Mouse (Mus musculus): ENCODE results near the gene Arntl2. TPM values are rescaled to one million over a fixed set of nuclear protein-coding genes. Genes with fewer than 3 reads are reported as not detected.

The Arntl2 gene
- polyA plus RNA-seq, 1 experiment from 2014 or later = 6.2 TPM

- Histone ChIP-seq H3K27me3 (ENCODE audit: insufficient read depth, low read length) (no peaks in the 10 kb centered on the region), H3K9ac (no peak overlapping the region), H3K36me3 (ENCODE audit: insufficient read depth) (no peaks in the 10 kb centered on the region), H3K4me3 (ENCODE audit: low read depth, low read length) (no peak overlapping the region), H3K27ac (ENCODE audit: low read depth) (no peak overlapping the region), H3K4me2 (no peak overlapping the region), H3K9me3 (ENCODE audit: low read depth, low read length) (no peaks in the 10 kb centered on the region), H3K4me1 (ENCODE audit: insufficient read depth) (no peaks in the 10 kb centered on the region)
- ATAC-seq (ENCODE audit: insufficient read depth) (no peak), DNase-seq (no peak)
- WGBS = 81% methylated on average over 29 of the region's 29 CpGs
- TF ChIP-seq CTCF (IDR thresholded peaks at IDR 0.05; ENCODE audit: low read depth) = no peak
Measured at GRCm38 (mm10) chr6:146820177-146820965, 24.5 kb downstream of the Arntl2 start.

- Histone ChIP-seq H3K36me3 (ENCODE audit: insufficient read depth) (no peaks in the 10 kb centered on the region), H3K4me2 (no peak overlapping the region), H3K9ac (no peak overlapping the region), H3K4me3 (ENCODE audit: low read depth, low read length) (no peak overlapping the region), H3K27me3 (ENCODE audit: insufficient read depth, low read length) (no peaks in the 10 kb centered on the region), H3K27ac (ENCODE audit: low read depth) (no peak overlapping the region), H3K4me1 (ENCODE audit: insufficient read depth) (no peaks in the 10 kb centered on the region), H3K9me3 (ENCODE audit: low read depth, low read length) (no peaks in the 10 kb centered on the region)
- no peak for TF ChIP-seq CTCF (IDR thresholded peaks at IDR 0.05; ENCODE audit: low read depth)
- peak; percentile 41; the same call in 1 of the 2 replicates for ATAC-seq (ENCODE audit: insufficient read depth)
- peak; percentile 46 for DNase-seq
- WGBS = 61% methylated on average over 13 of the region's 13 CpGs
Measured at GRCm38 (mm10) chr6:146821958-146822357, 26.1 kb downstream of the Arntl2 start.

GRCm38 (mm10) chr6:146824727-146825486 is 29.1 kb downstream of the Arntl2 start:
- ATAC-seq (ENCODE audit: insufficient read depth) (peak; percentile 36; the same call in 1 of the 2 replicates), DNase-seq (peak; percentile 82)
- Histone ChIP-seq H3K4me3 (ENCODE audit: low read depth, low read length) (no peak overlapping the region), H3K4me2 (no peak overlapping the region), H3K9me3 (ENCODE audit: low read depth, low read length) (no peaks in the 10 kb centered on the region), H3K27me3 (ENCODE audit: insufficient read depth, low read length) (no peaks in the 10 kb centered on the region), H3K4me1 (ENCODE audit: insufficient read depth) (no peaks in the 10 kb centered on the region), H3K27ac (ENCODE audit: low read depth) (no peak overlapping the region), H3K36me3 (ENCODE audit: insufficient read depth) (no peaks in the 10 kb centered on the region), H3K9ac (no peak overlapping the region)
- TF ChIP-seq CTCF (IDR thresholded peaks at IDR 0.05; ENCODE audit: low read depth) = peak; percentile 97
- WGBS = 35% methylated on average over 16 of the region's 16 CpGs

GRCm38 (mm10) chr6:146825487-146825773 is 29.6 kb downstream of the Arntl2 start:
- ATAC-seq (ENCODE audit: insufficient read depth) = 0 out of 2 replicates have a peak, but pooled peaks have one; percentile 34
- H3K4me1 ChIP-seq (ENCODE audit: insufficient read depth) = no peaks in the 10 kb centered on the region
- 84% methylated on average over 1 of the region's 1 CpGs for WGBS

GRCm38 (mm10) chr6:146831320-146831719 is 35.5 kb downstream of the Arntl2 start:
- Histone ChIP-seq H3K27ac (ENCODE audit: low read depth) (no peak overlapping the region), H3K36me3 (ENCODE audit: insufficient read depth) (0 out of 2 replicates have a peak, but pooled peaks cover 7% of the 10 kb centered on the region), H3K4me2 (no peak overlapping the region), H3K4me1 (ENCODE audit: insufficient read depth) (no peaks in the 10 kb centered on the region), H3K9me3 (ENCODE audit: low read depth, low read length) (no peaks in the 10 kb centered on the region), H3K4me3 (ENCODE audit: low read depth, low read length) (no peak overlapping the region), H3K9ac (no peak overlapping the region), H3K27me3 (ENCODE audit: insufficient read depth, low read length) (no peaks in the 10 kb centered on the region)
- no peak for ATAC-seq (ENCODE audit: insufficient read depth)
- 88% methylated on average over 12 of the region's 12 CpGs for WGBS
- no peak for DNase-seq
- no peak for TF ChIP-seq CTCF (IDR thresholded peaks at IDR 0.05; ENCODE audit: low read depth)

More at GRCm38 (mm10) chr6:146825487-146825773, 29.6 kb downstream of the Arntl2 start:
- no peaks in the 10 kb centered on the region for H3K9me3 ChIP-seq (ENCODE audit: low read depth, low read length)
- H3K27me3 ChIP-seq (ENCODE audit: insufficient read depth, low read length) = no peaks in the 10 kb centered on the region
- no peak for TF ChIP-seq CTCF (IDR thresholded peaks at IDR 0.05; ENCODE audit: low read depth)
- no peak overlapping the region for H3K27ac ChIP-seq (ENCODE audit: low read depth)
- no peak overlapping the region for H3K9ac ChIP-seq
- H3K36me3 ChIP-seq (ENCODE audit: insufficient read depth) = no peaks in the 10 kb centered on the region
- no peak overlapping the region for H3K4me3 ChIP-seq (ENCODE audit: low read depth, low read length)
- no peak overlapping the region for H3K4me2 ChIP-seq
- DNase-seq = no peak

- TF ChIP-seq CTCF (IDR thresholded peaks at IDR 0.05; ENCODE audit: low read depth) = peak; percentile 92
- Histone ChIP-seq H3K36me3 (ENCODE audit: insufficient read depth) (0 out of 2 replicates have a peak, but pooled peaks cover 7% of the 10 kb centered on the region), H3K4me2 (no peak overlapping the region), H3K4me3 (ENCODE audit: low read depth, low read length) (no peak overlapping the region), H3K9ac (no peak overlapping the region), H3K27ac (ENCODE audit: low read depth) (no peak overlapping the region), H3K27me3 (ENCODE audit: insufficient read depth, low read length) (no peaks in the 10 kb centered on the region), H3K9me3 (ENCODE audit: low read depth, low read length) (no peaks in the 10 kb centered on the region), H3K4me1 (ENCODE audit: insufficient read depth) (no peaks in the 10 kb centered on the region)
- 57% methylated on average over 6 of the region's 6 CpGs for WGBS
- peak; percentile 61; the same call in 1 of the 2 replicates for ATAC-seq (ENCODE audit: insufficient read depth)
- DNase-seq = peak; percentile 85
Measured at GRCm38 (mm10) chr6:146833485-146834314, 37.8 kb downstream of the Arntl2 start.

Data from lung, embryonic 14.5 days (tissue).